Mouse (Mus musculus) macrophage (primary cell): ENCODE measurements around the gene Usp39. TPM values are rescaled to one million over a fixed set of nuclear protein-coding genes. Genes with fewer than 3 reads are reported as not detected.
A peak's percentile ranks its signal among the peaks of the same experiment; 100 is the strongest.

ENCODE experiments used
- H3K27ac ChIP-seq: fragments of 350-480 bp; formaldehyde crosslinking; 2 replicates; pipeline ENCODE4 v1.9.0; 2021
- H3K36me3 ChIP-seq: fragments of 350-480 bp; formaldehyde crosslinking; 2 replicates; pipeline ENCODE4 v1.9.0; 2021; ENCODE audit errors: inconsistent target
- H3K4me3 ChIP-seq: fragments of 350-480 bp; formaldehyde crosslinking; 2 replicates; pipeline ENCODE4 v1.9.0; 2021; ENCODE audit errors: inconsistent target
- H3K79me2 ChIP-seq: fragments of 350-480 bp; formaldehyde crosslinking; 2 replicates; pipeline ENCODE4 v1.9.0; 2021; ENCODE audit errors: inconsistent target
- WGBS: methylation state at CpG from one replicate; pipeline ENCODE4 v1.1.7; 2026; ENCODE audit warnings: inconsistent platforms; ENCODE audit not compliant: missing documents; 5-methylcytosine and 5-hydroxymethylcytosine counted together
- polyA plus RNA-seq: library from polyadenylated mRNA; stranded (reverse); fragments of 250-400 nt; gene quantifications from 3 replicates; pipeline ENCODE4 v1.2.4, GENCODE M21; 2018; ENCODE audit warnings: inconsistent platforms

Usp39 gene
- polyA plus RNA-seq, 1 experiment from 2014 or later, result 30.3 TPM

DNA sequence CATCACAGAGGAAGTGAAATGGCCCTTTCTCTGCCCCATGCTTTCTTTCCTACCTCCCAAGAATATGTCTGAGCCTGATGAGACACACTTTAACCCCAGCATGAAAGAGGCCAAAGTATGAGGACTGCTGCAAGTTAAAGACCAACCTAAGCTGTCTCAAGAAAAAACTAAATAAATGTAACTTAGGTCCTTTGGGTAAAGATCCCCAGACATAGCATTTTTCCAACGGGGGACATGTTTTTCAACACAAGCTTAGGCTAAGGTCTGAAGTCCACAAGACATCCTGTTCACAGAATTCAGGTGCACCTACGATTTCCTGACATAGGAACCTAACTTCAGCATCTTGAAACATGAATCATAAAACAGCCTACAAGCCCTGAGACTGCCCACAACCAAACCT lies 5.2 kb upstream of the Usp39 start:
- peaks cover 43% of the 10 kb centered on the region for H3K79me2 ChIP-seq
- 83% methylated on average over 2 of the region's 2 CpGs for WGBS
- peak overlapping the region; percentile 63 for H3K27ac ChIP-seq
- H3K4me3 ChIP-seq, result no peak overlapping the region
- H3K36me3 ChIP-seq, result peaks cover 8% of the 10 kb centered on the region; the same call in 1 of the 2 replicates

- 63% methylated on average over 10 of the region's 10 CpGs for WGBS
- peak overlapping the region; percentile 58 for H3K4me3 ChIP-seq
- H3K36me3 ChIP-seq, result peaks cover 8% of the 10 kb centered on the region; the same call in 1 of the 2 replicates
- H3K79me2 ChIP-seq, result peaks cover 56% of the 10 kb centered on the region
- H3K27ac ChIP-seq, result peak overlapping the region; percentile 63
Observed at GRCm38 (mm10) chr6:72348411-72348810, 3.4 kb upstream of the Usp39 start.

DNA sequence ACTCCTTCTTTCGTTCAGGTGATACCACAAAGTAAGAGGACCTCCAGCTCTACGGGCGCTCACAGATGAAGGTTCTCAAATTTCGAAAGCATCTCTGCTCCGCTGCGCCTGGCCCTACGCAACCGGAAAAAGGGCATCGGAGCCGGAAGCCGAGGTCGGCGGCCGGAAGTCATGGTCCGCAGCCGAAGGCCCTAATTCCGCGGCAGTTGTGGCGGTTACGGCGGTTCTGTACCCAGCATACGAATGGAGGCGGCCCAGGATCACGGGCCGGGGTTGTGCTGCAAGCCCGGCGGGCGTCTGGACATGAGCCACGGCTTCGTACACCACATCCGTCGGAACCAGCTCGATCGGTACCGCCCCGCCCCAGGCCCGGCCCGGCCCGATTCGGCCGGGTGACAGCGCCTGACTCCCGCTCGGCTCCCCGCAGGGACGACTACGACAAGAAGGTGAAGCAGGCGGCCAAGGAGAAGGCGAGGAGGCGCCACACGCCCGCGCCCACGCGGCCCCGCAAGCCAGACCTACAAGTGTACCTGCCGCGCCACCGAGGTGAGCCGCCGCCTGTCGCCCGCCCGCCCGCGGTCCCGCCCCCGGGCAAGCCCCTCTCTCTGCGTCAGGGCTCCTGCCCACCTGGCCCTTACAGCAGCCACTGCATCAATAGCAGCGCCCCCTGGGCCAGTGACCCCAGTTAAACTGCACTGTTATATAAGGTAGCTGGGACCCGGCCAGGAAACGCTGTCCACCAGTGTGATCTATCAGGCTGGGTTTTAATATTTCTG lies 2.4 kb upstream of the Usp39 start, which contains the start of gene 0610030E20Rik:
TSS of gene 0610030E20Rik (plus strand) at position 152 of the 776 bp plus-strand sequence.
- peaks cover 8% of the 10 kb centered on the region; the same call in 1 of the 2 replicates for H3K36me3 ChIP-seq
- WGBS, result 1% methylated on average over 71 of the region's 72 CpGs
- H3K79me2 ChIP-seq, result peaks cover 59% of the 10 kb centered on the region
- H3K27ac ChIP-seq, result peak within 1 kb of the TSS; percentile 63
- H3K4me3 ChIP-seq, result peak within 1 kb of the TSS; percentile 58

GRCm38 (mm10) chr6:72346261-72346660 lies 1.3 kb upstream of the Usp39 start:
- Histone ChIP-seq H3K4me3 (no peak overlapping the region), H3K79me2 (peaks cover 59% of the 10 kb centered on the region), H3K36me3 (peaks cover 8% of the 10 kb centered on the region; the same call in 1 of the 2 replicates), H3K27ac (no peak overlapping the region)
- 91% methylated on average over 4 of the region's 4 CpGs for WGBS

GRCm38 (mm10) chr6:72345633-72346032 lies 649 bp upstream of the Usp39 start:
- H3K36me3 ChIP-seq, result peaks cover 5% of the 10 kb centered on the region; the same call in 1 of the 2 replicates
- 5% methylated on average over 6 of the region's 6 CpGs for WGBS
- peak overlapping the region; percentile 53; the same call in 1 of the 2 replicates for H3K4me3 ChIP-seq
- peak overlapping the region; percentile 57 for H3K27ac ChIP-seq
- H3K79me2 ChIP-seq, result peaks cover 59% of the 10 kb centered on the region

DNA sequence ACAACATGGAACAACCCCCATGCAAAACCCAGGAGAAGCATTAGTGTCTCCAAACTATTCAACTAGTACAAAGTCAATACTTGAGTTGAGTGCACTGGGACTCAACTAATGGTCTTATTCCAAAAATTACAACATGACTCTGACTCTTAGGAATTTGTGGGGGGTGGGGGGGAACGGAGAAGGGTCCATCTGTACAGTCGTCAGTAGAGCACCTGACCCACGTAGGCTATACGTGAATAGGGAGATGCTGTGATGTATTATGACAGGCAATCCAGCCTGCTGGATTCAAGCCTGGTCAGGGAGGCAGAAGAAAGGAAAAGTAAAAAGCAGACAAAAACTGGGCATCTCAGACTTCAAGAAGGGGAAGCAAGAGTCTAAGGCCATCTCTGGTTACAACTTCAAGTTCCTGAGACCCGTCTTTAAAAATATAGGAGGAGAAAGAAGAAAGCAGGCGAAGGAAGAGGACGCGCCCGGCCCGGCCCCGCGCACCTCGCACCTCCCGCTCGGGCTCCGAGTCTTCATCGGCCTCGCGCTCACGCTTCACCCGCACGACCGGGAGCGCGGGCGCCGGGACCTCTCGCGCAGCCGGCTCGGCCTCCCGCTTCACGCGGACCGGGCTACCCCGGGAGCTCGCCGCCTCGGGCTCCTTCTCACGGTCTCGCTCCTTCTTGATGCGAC lies 449 bp downstream of the Usp39 start:
- Histone ChIP-seq H3K27ac (no peak overlapping the region), H3K4me3 (peak overlapping the region; percentile 53), H3K79me2 (peaks cover 58% of the 10 kb centered on the region), H3K36me3 (peaks cover 3% of the 10 kb centered on the region; the same call in 1 of the 2 replicates)
- under 1% methylated on average over 41 of the region's 42 CpGs for WGBS

DNA sequence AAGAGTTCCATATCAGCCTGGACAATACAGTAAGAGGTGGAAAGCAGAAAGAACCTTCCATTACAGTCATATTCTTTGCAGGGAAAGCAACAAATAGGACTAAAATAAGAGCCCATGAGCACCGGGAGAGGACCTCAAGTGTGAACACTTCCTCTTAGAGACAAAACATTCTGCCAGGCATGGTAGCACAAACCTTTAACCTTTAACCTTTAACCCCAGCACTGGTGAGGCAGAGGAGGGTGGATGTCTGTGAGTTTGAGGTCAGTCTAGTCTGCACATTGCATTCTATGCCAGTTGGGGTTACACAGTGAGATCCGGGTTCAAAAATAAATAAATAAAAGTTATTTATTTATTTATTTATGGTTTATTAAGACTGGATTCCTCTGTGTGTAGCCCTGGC lies 4.5 kb downstream of the Usp39 start:
- Histone ChIP-seq H3K27ac (no peak overlapping the region), H3K36me3 (peaks cover 43% of the 10 kb centered on the region), H3K79me2 (peaks cover 42% of the 10 kb centered on the region), H3K4me3 (no peak overlapping the region)
- WGBS, result 84% methylated on average over 2 of the region's 2 CpGs

DNA sequence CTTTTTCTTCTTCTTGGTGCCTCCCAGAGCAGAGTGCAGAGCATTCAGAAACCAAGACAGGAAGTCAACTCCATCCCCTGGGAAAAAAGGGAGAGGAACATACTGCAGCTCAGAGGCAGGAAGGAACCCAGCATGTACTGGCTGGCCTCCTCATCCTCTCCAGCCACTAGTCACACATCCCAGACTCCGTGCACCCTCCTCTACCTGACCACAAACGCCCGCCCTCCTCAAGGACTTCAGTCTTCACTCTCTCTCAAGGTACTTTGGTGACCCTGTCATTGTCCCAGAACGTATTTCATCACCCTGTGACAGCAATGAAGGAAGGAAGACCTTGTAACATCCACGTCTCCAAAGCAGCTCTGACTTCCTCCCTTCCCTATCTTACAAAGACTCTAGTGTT lies 11.9 kb downstream of the Usp39 start:
- Histone ChIP-seq H3K27ac (no peak overlapping the region), H3K36me3 (peaks cover 84% of the 10 kb centered on the region), H3K4me3 (no peak overlapping the region), H3K79me2 (no peaks in the 10 kb centered on the region)
- 54% methylated on average over 5 of the region's 5 CpGs for WGBS

DNA sequence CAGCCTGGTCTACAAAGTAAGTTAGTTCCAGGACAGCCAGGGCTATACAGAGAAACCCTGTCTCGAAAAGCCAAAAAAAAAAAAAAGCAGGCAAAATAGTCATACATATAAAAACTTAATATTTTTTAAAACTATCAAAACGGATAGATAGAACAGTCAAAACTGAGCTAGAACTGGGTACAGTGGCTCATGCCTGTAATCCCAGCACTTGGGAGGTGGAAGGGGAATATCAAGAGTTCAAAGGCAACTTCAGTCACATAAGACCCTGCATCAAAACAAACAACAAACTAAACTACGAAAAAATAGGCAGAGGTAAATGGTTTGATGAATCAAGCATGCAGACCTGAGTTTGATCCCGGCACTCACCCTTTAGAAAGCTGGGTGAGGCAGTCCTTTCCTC lies 14.9 kb downstream of the Usp39 start:
- no peaks in the 10 kb centered on the region for H3K79me2 ChIP-seq
- WGBS, result 98% methylated on average over 4 of the region's 4 CpGs
- no peak overlapping the region for H3K27ac ChIP-seq
- peaks cover 79% of the 10 kb centered on the region for H3K36me3 ChIP-seq
- no peak overlapping the region for H3K4me3 ChIP-seq

GRCm38 (mm10) chr6:72329019-72329418 lies 16.0 kb downstream of the Usp39 start:
- WGBS, result 80% methylated on average over 5 of the region's 5 CpGs
- Histone ChIP-seq H3K36me3 (peaks cover 79% of the 10 kb centered on the region), H3K27ac (no peak overlapping the region), H3K4me3 (no peak overlapping the region), H3K79me2 (no peaks in the 10 kb centered on the region)

- 86% methylated on average over 6 of the region's 6 CpGs for WGBS
- H3K79me2 ChIP-seq, result no peaks in the 10 kb centered on the region
- no peak overlapping the region for H3K27ac ChIP-seq
- peaks cover 86% of the 10 kb centered on the region for H3K36me3 ChIP-seq
- H3K4me3 ChIP-seq, result no peak overlapping the region
Observed at GRCm38 (mm10) chr6:72326274-72326673, 18.7 kb downstream of the Usp39 start.

- Histone ChIP-seq H3K36me3 (peaks cover 93% of the 10 kb centered on the region), H3K79me2 (no peaks in the 10 kb centered on the region), H3K27ac (no peak overlapping the region), H3K4me3 (no peak overlapping the region)
- WGBS, result 92% methylated on average over 6 of the region's 6 CpGs
Observed at GRCm38 (mm10) chr6:72323786-72324508, 21.0 kb downstream of the Usp39 start.

- H3K79me2 ChIP-seq, result no peaks in the 10 kb centered on the region
- WGBS, result 96% methylated on average over 3 of the region's 3 CpGs
- H3K36me3 ChIP-seq, result peaks cover 93% of the 10 kb centered on the region
- H3K27ac ChIP-seq, result no peak overlapping the region
- H3K4me3 ChIP-seq, result no peak overlapping the region
Observed at GRCm38 (mm10) chr6:72322936-72323335, 22.0 kb downstream of the Usp39 start.

- Histone ChIP-seq H3K79me2 (no peaks in the 10 kb centered on the region), H3K27ac (no peak overlapping the region), H3K36me3 (peaks cover 70% of the 10 kb centered on the region), H3K4me3 (no peak overlapping the region)
- WGBS, result 77% methylated on average over 11 of the region's 11 CpGs
Observed at GRCm38 (mm10) chr6:72319019-72319418, 26.0 kb downstream of the Usp39 start.
